In the genomic region with DNA sequence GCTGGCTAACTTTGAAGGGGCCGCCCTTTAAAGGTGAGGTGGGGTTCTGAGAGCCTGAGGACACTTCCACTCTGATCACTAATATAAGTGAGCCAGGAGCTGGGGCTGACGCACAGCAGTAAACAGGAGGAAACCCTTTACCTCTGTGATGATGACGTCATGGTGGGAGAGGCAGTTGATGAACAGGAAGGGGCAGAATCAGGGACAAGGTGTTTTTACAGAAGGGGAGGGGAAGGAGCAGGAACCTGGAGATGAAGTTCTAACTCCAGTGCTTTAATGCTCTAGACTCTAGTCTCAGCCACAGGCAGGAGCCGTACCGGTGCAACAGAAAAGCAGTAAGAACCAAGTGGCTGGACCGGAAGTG, we compare ENCODE assay signal across 8 mouse cellular contexts. TPM values are rescaled to one million over a fixed set of nuclear protein-coding genes. Genes with fewer than 3 reads are reported as not detected.
DNase-seq lines count a peak whose midpoint lies in the region; ATAC-seq and TF ChIP-seq lines count a peak whose summit lies in the region.

No protein-coding gene starts in this region.

- H3K9me3 ChIP-seq in limb, embryonic 10.5 days (replicated peaks), result no peaks in the 10 kb centered on the region
- no peaks in the 10 kb centered on the region for H3K9me3 ChIP-seq in midbrain, embryonic 11.5 days (ENCODE audit: control insufficient read depth, low read length)

- peak overlapping the region; percentile 97 for H3K4me2 ChIP-seq in midbrain, embryonic 11.5 days

- WGBS in kidney, adult 2 months, result 11% methylated on average over 6 of the region's 6 CpGs
- WGBS in limb, embryonic 10.5 days, result 14% methylated on average over 6 of the region's 6 CpGs
- WGBS in midbrain, embryonic 11.5 days, result 13% methylated on average over 6 of the region's 6 CpGs

- H3K9ac ChIP-seq in midbrain, embryonic 11.5 days (ENCODE audit: low read length), result peak overlapping the region; percentile 85

- ATAC-seq in erythroid progenitor cell, adult 5-6 weeks (replicated peaks; ENCODE audit: low FRiP score, poor library complexity, severe bottlenecking), result peak; percentile 36; the same call in 1 of the 2 replicates
- peak; percentile 28; the same call in 1 of the 2 replicates for ATAC-seq in midbrain, embryonic 11.5 days (ENCODE audit: low FRiP score)

- TF ChIP-seq CTCF in kidney, adult 2 months (conservative IDR thresholded peaks at IDR 0.05; ENCODE audit: insufficient read depth, insufficient read length, low read depth, low read length), result no peak

- H3K36me3 ChIP-seq in kidney, adult 2 months (ENCODE audit: control insufficient read depth, insufficient read depth, low read length), result no peaks in the 10 kb centered on the region
- peaks cover 81% of the 10 kb centered on the region for H3K36me3 ChIP-seq in limb, embryonic 10.5 days
- peaks cover 30% of the 10 kb centered on the region for H3K36me3 ChIP-seq in midbrain, embryonic 11.5 days (ENCODE audit: control insufficient read depth, insufficient read depth, low read length)

- no peaks in the 10 kb centered on the region for H3K27me3 ChIP-seq in kidney, adult 2 months (replicated peaks; ENCODE audit: control insufficient read depth, insufficient read depth, low read length)
- no peaks in the 10 kb centered on the region for H3K27me3 ChIP-seq in limb, embryonic 10.5 days (ENCODE audit: low read depth, poor library complexity, severe bottlenecking)
- no peaks in the 10 kb centered on the region for H3K27me3 ChIP-seq in midbrain, embryonic 11.5 days (ENCODE audit: control insufficient read depth, insufficient read depth, low read length)

- H3K27ac ChIP-seq in kidney, adult 2 months (ENCODE audit: insufficient read depth, low read depth, low read length), result peak overlapping the region; percentile 51; the same call in 1 of the 2 replicates
- peak overlapping the region; percentile 91 for H3K27ac ChIP-seq in limb, embryonic 10.5 days
- peak overlapping the region; percentile 66; the same call in 1 of the 2 replicates for H3K27ac ChIP-seq in midbrain, embryonic 11.5 days (ENCODE audit: low read depth, low read length)

- no peak for TF ChIP-seq POLR2A in kidney, adult 2 months (IDR thresholded peaks at IDR 0.05; ENCODE audit: low read depth, low read length)

- H3K4me3 ChIP-seq in kidney, adult 2 months (ENCODE audit: insufficient read depth, low read depth, low read length), result peak overlapping the region; percentile 82
- H3K4me3 ChIP-seq in limb, embryonic 10.5 days, result peak overlapping the region; percentile 87
- H3K4me3 ChIP-seq in midbrain, embryonic 11.5 days (ENCODE audit: low read depth, low read length), result peak overlapping the region; percentile 62

- H3K4me1 ChIP-seq in kidney, adult 2 months (ENCODE audit: control insufficient read depth, insufficient read depth, low read length), result peaks cover 6% of the 10 kb centered on the region
- peaks cover 25% of the 10 kb centered on the region for H3K4me1 ChIP-seq in limb, embryonic 10.5 days
- peaks cover 13% of the 10 kb centered on the region for H3K4me1 ChIP-seq in midbrain, embryonic 11.5 days (ENCODE audit: control insufficient read depth, insufficient read depth, low read length)

- DNase-seq in kidney, adult 2 months, result peak; percentile 46
- no peak for DNase-seq in kidney, adult 11 months
- DNase-seq in MN1 (ENCODE audit: low spot score) (peak; percentile 75), adipocyte (ENCODE audit: low spot score) (no peak)
- DNase-seq in limb, embryonic 10.5 days (ENCODE audit: low spot score), result no peak
- peak; percentile 96 for DNase-seq in midbrain, embryonic 11.5 days (ENCODE audit: low spot score, missing footprints)
- DNase-seq in urinary bladder, postnatal 4 days (ENCODE audit: low spot score in 2 of 2), result no peak

RNA-seq across cellular contexts. Expression of a gene that starts 0.7 kb away (rescaled TPM):
- 39.3 and 48.6 TPM in 2 replicates for polyA plus RNA-seq in kidney, adult 2 months (2012; rRNA removed)
- total RNA-seq in erythroid progenitor cell, adult 5-6 weeks (2015; ENCODE audit: low replicate concordance), result 6.7 and 7.2 TPM in 2 replicates
- total RNA-seq in erythroid progenitor cell, adult 5-6 weeks (2017; ENCODE audit: low replicate concordance), result 3.6 and 4.8 TPM in 2 replicates
- polyA plus RNA-seq in limb, embryonic 10.5 days (2016; fragmentation: Nextera tagmentation; extraction: Ambion mirVana), result 75.0 and 83.0 TPM in 2 replicates
- polyA plus RNA-seq in midbrain, embryonic 11.5 days (2014; fragmentation: Nextera tagmentation; extraction: Ambion mirVana), result 47.2 and 52.4 TPM in 2 replicates

RNA-seq across cellular contexts. Expression of a gene that starts 6.9 kb away (rescaled TPM):
- polyA plus RNA-seq in kidney, adult 2 months (2012; rRNA removed), result 216 and 246 TPM in 2 replicates
- 57.3 and 58.3 TPM in 2 replicates for total RNA-seq in erythroid progenitor cell, adult 5-6 weeks (2015; ENCODE audit: low replicate concordance)
- 39.9 and 46.1 TPM in 2 replicates for total RNA-seq in erythroid progenitor cell, adult 5-6 weeks (2017; ENCODE audit: low replicate concordance)
- 420 and 449 TPM in 2 replicates for polyA plus RNA-seq in limb, embryonic 10.5 days (2016; fragmentation: Nextera tagmentation; extraction: Ambion mirVana)
- 281 and 304 TPM in 2 replicates for polyA plus RNA-seq in midbrain, embryonic 11.5 days (2014; fragmentation: Nextera tagmentation; extraction: Ambion mirVana)

RNA-seq across cellular contexts. Expression of a gene that starts 13.7 kb away (rescaled TPM):
- polyA plus RNA-seq in kidney, adult 2 months (2012; rRNA removed), result 24.7 and 32.7 TPM in 2 replicates
- 12.6 and 15.9 TPM in 2 replicates for total RNA-seq in erythroid progenitor cell, adult 5-6 weeks (2015; ENCODE audit: low replicate concordance)
- total RNA-seq in erythroid progenitor cell, adult 5-6 weeks (2017; ENCODE audit: low replicate concordance), result 3.3 and 24.4 TPM in 2 replicates
- 15.0 and 22.9 TPM in 2 replicates for polyA plus RNA-seq in limb, embryonic 10.5 days (2016; fragmentation: Nextera tagmentation; extraction: Ambion mirVana)
- polyA plus RNA-seq in midbrain, embryonic 11.5 days (2014; fragmentation: Nextera tagmentation; extraction: Ambion mirVana), result 22.2 and 23.3 TPM in 2 replicates

RNA-seq across cellular contexts. Expression of a gene that starts 19.6 kb away (rescaled TPM):
- polyA plus RNA-seq in kidney, adult 2 months (2012; rRNA removed), result 9.2 and 10.0 TPM in 2 replicates
- total RNA-seq in erythroid progenitor cell, adult 5-6 weeks (2015; ENCODE audit: low replicate concordance), result 1.7 and 2.2 TPM in 2 replicates
- total RNA-seq in erythroid progenitor cell, adult 5-6 weeks (2017; ENCODE audit: low replicate concordance), result 1.9 and 2.6 TPM in 2 replicates
- 40.1 and 44.4 TPM in 2 replicates for polyA plus RNA-seq in limb, embryonic 10.5 days (2016; fragmentation: Nextera tagmentation; extraction: Ambion mirVana)
- polyA plus RNA-seq in midbrain, embryonic 11.5 days (2014; fragmentation: Nextera tagmentation; extraction: Ambion mirVana), result 19.4 and 24.7 TPM in 2 replicates

Comparison
In these comparisons a context has a peak if more than half of its experiments do, and no peak if none do; other contexts are left out.
1. DNase-seq: peak in kidney, adult 2 months (single experiment), MN1 (single experiment) and midbrain, embryonic 11.5 days (single experiment); none in kidney, adult 11 months (single experiment), limb, embryonic 10.5 days (single experiment), adipocyte (single experiment) and urinary bladder, postnatal 4 days (0 of 2).
2. Peak in every context shown above with its lines, with median percentiles within 50 percentile points of each other: H3K27ac ChIP-seq and H3K4me3 ChIP-seq.